Mouse (Mus musculus): ENCODE measurements at regions not wholly inside any gene's neighbourhood (a gene's known extent, or its start where the extent isn't known, plus 50 kb on each side); places are given as distances from the start of the nearest gene placed in this dataset.

DNA sequence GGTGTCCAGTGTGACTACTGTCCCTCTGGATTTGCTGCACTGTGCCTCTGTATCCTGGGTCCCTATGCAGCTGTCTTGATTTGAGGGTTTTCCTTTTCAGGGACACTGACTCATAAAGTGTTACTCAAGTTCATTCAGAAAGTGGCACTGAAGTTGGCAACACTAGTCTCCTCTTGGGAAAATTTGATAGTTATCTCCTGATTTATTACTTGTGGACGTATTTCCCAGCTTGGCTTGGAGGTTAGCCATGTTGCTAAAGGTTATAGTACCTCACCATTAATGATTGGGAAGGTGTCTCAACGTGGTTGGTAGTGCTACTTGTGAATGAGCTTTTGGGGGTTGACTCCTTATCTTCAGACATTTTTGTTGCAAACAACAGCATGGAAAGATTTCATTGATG lies 130.1 kb upstream of the Ttc29 start:
- TF ChIP-seq POLR2A (IDR thresholded peaks at IDR 0.05; ENCODE audit: low read depth, low read length) (no peak), CTCF (IDR thresholded peaks at IDR 0.05; ENCODE audit: extremely low read depth, insufficient read length, insufficient replicate concordance, low read depth, low read length) (no peak)

Data from small intestine, adult 2 months (tissue).